Mouse (Mus musculus) myocyte (in vitro differentiated cells): Measurements from ENCODE around the gene Ttll10.

Experiments
- CEBPB ChIP-seq: IDR thresholded peaks from 2 replicates; pipeline ENCODE4 v1.6.1; 2011; ENCODE audit warnings: mild to moderate bottlenecking, moderate library complexity; ENCODE audit not compliant: poor library complexity, insufficient read depth, severe bottlenecking
- MYOD1 ChIP-seq, 3 experiments: IDR thresholded peaks; one replicate each; pipeline ENCODE4 v1.6.1; 2011; ENCODE audit warnings: control low read depth in 2 of 3, low read depth in 2 of 3, mild to moderate bottlenecking in 2 of 3, moderate library complexity in 1 of 3; ENCODE audit not compliant: insufficient read length in 2 of 3, control insufficient read depth in 1 of 3
- POLR2A ChIP-seq: IDR thresholded peaks from one replicate; pipeline ENCODE4 v1.6.1; 2011; ENCODE audit warnings: low read depth, mild to moderate bottlenecking, control low read depth, moderate library complexity; ENCODE audit not compliant: insufficient read length

DNA sequence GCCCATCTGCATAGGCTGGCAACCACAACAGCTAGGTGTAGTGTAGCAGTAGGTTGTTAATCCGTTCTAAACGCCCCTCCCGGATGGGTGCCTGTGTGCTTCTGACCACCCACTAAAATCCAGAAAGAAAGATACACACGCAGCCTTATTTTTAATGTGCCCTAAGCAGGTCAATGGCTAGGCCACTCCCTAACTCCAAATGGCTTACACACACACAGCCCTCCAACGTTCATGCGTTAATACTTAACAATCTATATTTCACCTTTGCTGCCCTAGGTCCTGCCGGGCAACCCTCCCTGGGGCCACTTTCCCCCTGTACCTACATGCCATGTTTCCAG, 28.0 kb downstream of the Ttll10 start:
- TF ChIP-seq CEBPB (no peak), POLR2A (peak; percentile 53), MYOD1 (IDR thresholded peaks at IDR 0.05; ENCODE audit: control insufficient read depth in 1 of 3, insufficient read length in 2 of 3, low read depth in 2 of 3) (no peak)
